Mouse (Mus musculus) gastrocnemius, postnatal 36 days (tissue): ENCODE measurements around the gene Hist1h4h. TPM values are rescaled to one million over a fixed set of nuclear protein-coding genes. Genes with fewer than 3 reads are reported as not detected.
"Not testable (repeated sequence)": the region's sequence is repeated elsewhere in the genome, so short reads cannot be mapped to it uniquely, and the experiment has no call there.

Experiments
- DNase-seq, 2 experiments: peaks; one replicate each; pipeline ENCODE4 v3.0.0; 2022
- intact Hi-C: fragments of 180-260 bp; cut with DNase I; formaldehyde crosslinking; loops from one replicate; pipeline ENCODE4 v1.15.1; 2025
- total RNA-seq, 2 experiments: library from RNA; stranded (reverse); gene quantifications; 2 replicates each; pipeline ENCODE4 v1.2.3; 2021

The Hist1h4h gene
- total RNA-seq, 2 experiments from 2014 or later: 130 to 153 TPM

GRCm38 (mm10) chr13:23532262-23533075 is 1.6 kb downstream of the Hist1h4h start:
- DNase-seq: no peak
- intact Hi-C loops: no loop called here

GRCm38 (mm10) chr13:23533560-23534367 is 2.9 kb downstream of the Hist1h4h start, which contains the start of gene Hist1h2af:
Hist1h2af (plus strand) TSS chr13:23533906.
- DNase-seq, intact Hi-C loops: not testable (repeated sequence)

- no peak for DNase-seq
- intact Hi-C loops: no loop called here
Measured at GRCm38 (mm10) chr13:23534368-23535131, 3.7 kb downstream of the Hist1h4h start.

- intact Hi-C loops: not testable (repeated sequence)
- peak; percentile 57 to 70 for DNase-seq
Measured at GRCm38 (mm10) chr13:23535137-23536075, 4.6 kb downstream of the Hist1h4h start, which contains the start of gene Hist1h3g. Hist1h3g (plus strand) TSS chr13:23535422.

GRCm38 (mm10) chr13:23536076-23536822 is 5.4 kb downstream of the Hist1h4h start:
- intact Hi-C loops: no loop called here
- no peak for DNase-seq

GRCm38 (mm10) chr13:23537006-23537710 is 6.3 kb downstream of the Hist1h4h start:
- no peak for DNase-seq
- intact Hi-C loops: no loop called here

GRCm38 (mm10) chr13:23538249-23538648 is 7.4 kb downstream of the Hist1h4h start:
- DNase-seq: no peak
- intact Hi-C loops: no loop called here

GRCm38 (mm10) chr13:23539821-23540220 is 9.0 kb downstream of the Hist1h4h start:
- intact Hi-C loops, DNase-seq: not testable (repeated sequence)

GRCm38 (mm10) chr13:23541497-23541896 is 10.6 kb downstream of the Hist1h4h start:
- DNase-seq: no peak
- intact Hi-C loops: no loop called here

- DNase-seq, intact Hi-C loops: not testable (repeated sequence)
Measured at GRCm38 (mm10) chr13:23542225-23542980, 11.6 kb downstream of the Hist1h4h start.

- intact Hi-C loops: not testable (repeated sequence)
- peak; percentile 27 to 57 for DNase-seq
Measured at GRCm38 (mm10) chr13:23542999-23543607, 12.3 kb downstream of the Hist1h4h start, which contains the start of gene Hist1h2bh. Hist1h2bh (minus strand) TSS chr13:23543392.

- intact Hi-C loops: no loop called here
- DNase-seq: peak in 1 of 2 experiments; percentile 60
Measured at GRCm38 (mm10) chr13:23543965-23544786, 13.3 kb downstream of the Hist1h4h start, which contains the start of gene Hist1h3f. Hist1h3f (plus strand) TSS chr13:23544052.

GRCm38 (mm10) chr13:23544787-23545120 is 13.9 kb downstream of the Hist1h4h start:
- DNase-seq, intact Hi-C loops: not testable (repeated sequence)

GRCm38 (mm10) chr13:23546694-23547093 is 15.8 kb downstream of the Hist1h4h start:
- no peak for DNase-seq
- intact Hi-C loops: no loop called here

- DNase-seq: no peak
- intact Hi-C loops: no loop called here
Measured at GRCm38 (mm10) chr13:23550761-23551145, 19.9 kb downstream of the Hist1h4h start.
